Comparison of ENCODE assay signal across 17 mouse cellular contexts in genomic region chr4:115473585-115473984, GRCm38 (mm10). TPM values are rescaled to one million over a fixed set of nuclear protein-coding genes. Genes with fewer than 3 reads are reported as not detected.
A peak's percentile ranks its signal among the peaks of the same experiment; 100 is the strongest.
DNase-seq lines count a peak whose midpoint lies in the region; ATAC-seq lines count a peak whose summit lies in the region.
"Had no signal": no experiment of that assay in that cellular context is flagged by ENCODE, and none has a peak within 500 bp of the region (broad histone marks: within the 10 kb centered on the region; RNA-seq: fewer than 3 reads in every experiment).

No protein-coding gene starts in this region.

- DNase-seq in heart, adult 18-20 months: peak; percentile 4 to 11

- ATAC-seq in common myeloid progenitor, adult 5-6 weeks (replicated peaks; ENCODE audit: low read depth, poor library complexity, severe bottlenecking): peak; percentile 45; the same call in 1 of the 2 replicates
- ATAC-seq in granulocyte monocyte progenitor cell, adult 5-6 weeks (replicated peaks; ENCODE audit: poor library complexity, severe bottlenecking): peak; percentile 52
- peak; percentile 63 for ATAC-seq in megakaryocyte, adult 5-6 weeks (ENCODE audit: poor library complexity, severe bottlenecking)
- peak; percentile 50 for ATAC-seq in megakaryocyte progenitor cell, adult 5-6 weeks (replicated peaks; ENCODE audit: poor library complexity)

RNA-seq across cellular contexts. Expression of gene Cyp4a30b, which starts 21.2 kb away (rescaled TPM):
- total RNA-seq in common myeloid progenitor, adult 5-6 weeks (2017): not detected in 2 replicates
- total RNA-seq in granulocyte monocyte progenitor cell, adult 5-6 weeks (2014; fragmentation: Nextera tagmentation): not detected in 2 replicates
- not detected in 2 replicates for total RNA-seq in granulocyte monocyte progenitor cell, adult 5-6 weeks (2017)
- not detected for total RNA-seq in heart, adult 18-20 months (2021)
- not detected in 2 replicates for total RNA-seq in megakaryocyte, adult 5-6 weeks (2015)
- not detected in 2 replicates for total RNA-seq in megakaryocyte, adult 5-6 weeks (2017)
- total RNA-seq in megakaryocyte progenitor cell, adult 5-6 weeks (2015): not detected in 2 replicates
- not detected in 2 replicates for total RNA-seq in megakaryocyte progenitor cell, adult 5-6 weeks (2017)
- total RNA-seq: adrenal gland, adult 18-20 months; adrenal gland, adult 2 months; adrenal gland, adult 8-10 months; adrenal gland, postnatal 10 days; adrenal gland, postnatal 14 days; adrenal gland, postnatal 25 days; adrenal gland, postnatal 36 days; adrenal gland, postnatal 4 days; CH12.LX; ES-E14; G1E; MEL had no signal

RNA-seq across cellular contexts. Expression of gene Cyp4a14, which starts 22.4 kb away (rescaled TPM):
- total RNA-seq in common myeloid progenitor, adult 5-6 weeks (2017): not detected in 2 replicates
- not detected in 2 replicates for total RNA-seq in granulocyte monocyte progenitor cell, adult 5-6 weeks (2014; fragmentation: Nextera tagmentation)
- total RNA-seq in granulocyte monocyte progenitor cell, adult 5-6 weeks (2017): not detected in 2 replicates
- not detected for total RNA-seq in heart, adult 18-20 months (2021)
- total RNA-seq in megakaryocyte, adult 5-6 weeks (2015): not detected in 2 replicates
- not detected in 2 replicates for total RNA-seq in megakaryocyte, adult 5-6 weeks (2017)
- total RNA-seq in megakaryocyte progenitor cell, adult 5-6 weeks (2015): not detected in 2 replicates
- total RNA-seq in megakaryocyte progenitor cell, adult 5-6 weeks (2017): not detected in 2 replicates
- total RNA-seq: adrenal gland, postnatal 25 days; CH12.LX; ES-E14; G1E; MEL had no signal

RNA-seq across cellular contexts. Expression of gene Cyp4a10, which starts 44.5 kb away (rescaled TPM):
- total RNA-seq in common myeloid progenitor, adult 5-6 weeks (2017): not detected in 2 replicates
- total RNA-seq in granulocyte monocyte progenitor cell, adult 5-6 weeks (2014; fragmentation: Nextera tagmentation): not detected in 2 replicates
- not detected in 2 replicates for total RNA-seq in granulocyte monocyte progenitor cell, adult 5-6 weeks (2017)
- not detected for total RNA-seq in heart, adult 18-20 months (2021)
- total RNA-seq in megakaryocyte, adult 5-6 weeks (2015): not detected in 2 replicates
- not detected in 2 replicates for total RNA-seq in megakaryocyte, adult 5-6 weeks (2017)
- not detected in 2 replicates for total RNA-seq in megakaryocyte progenitor cell, adult 5-6 weeks (2015)
- total RNA-seq in megakaryocyte progenitor cell, adult 5-6 weeks (2017): not detected in 2 replicates
- total RNA-seq: adrenal gland, postnatal 25 days; CH12.LX; MEL had no signal

Comparison
In these comparisons a context has a peak if more than half of its experiments do, and no peak if none do; other contexts are left out.
1. Peak in every context shown above with its lines: DNase-seq and ATAC-seq.